Mouse (Mus musculus) common myeloid progenitor, adult 5-6 weeks (primary cell): ENCODE results near the gene Ispd. TPM values are rescaled to one million over a fixed set of nuclear protein-coding genes. Genes with fewer than 3 reads are reported as not detected.

Experiments
- ATAC-seq: replicated peaks from 2 replicates; pipeline ENCODE4 v1.8.0; 2016; ENCODE audit warnings: low read depth, mild to moderate bottlenecking, moderate TSS enrichment, inconsistent platforms; ENCODE audit not compliant: poor library complexity, severe bottlenecking
- total RNA-seq: library from RNA; stranded (forward); fragments of 200-1000, 187-1606 nt; gene quantifications from 2 replicates; pipeline ENCODE4 v1.2.3, GENCODE M21; 2017

The Ispd gene
- total RNA-seq, 1 experiment from 2014 or later, result 4.3 TPM

DNA sequence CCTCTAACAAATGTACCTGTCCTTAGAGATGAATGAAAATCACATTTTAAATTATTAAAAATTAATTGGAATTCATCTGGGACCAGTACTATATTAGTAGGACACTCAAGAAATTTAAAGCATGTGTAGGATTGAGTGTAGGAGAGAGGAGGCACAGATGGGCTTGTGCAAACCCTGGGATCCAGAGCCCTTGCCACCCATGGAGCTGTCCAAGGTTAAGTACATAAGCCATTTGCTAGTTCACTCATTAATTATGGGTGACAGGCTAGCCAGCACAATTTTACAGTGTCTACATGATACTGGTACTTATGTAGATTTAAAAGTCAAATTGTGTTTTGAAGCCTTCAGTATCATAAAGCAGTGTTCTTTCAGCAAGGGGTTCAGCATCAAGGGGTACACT lies 164.1 kb downstream of the Ispd start:
- no peak for ATAC-seq

- no peak for ATAC-seq
Observed at GRCm38 (mm10) chr12:36549474-36549873, 168.2 kb downstream of the Ispd start.

GRCm38 (mm10) chr12:36554697-36555096 lies 173.4 kb downstream of the Ispd start:
- no peak for ATAC-seq

DNA sequence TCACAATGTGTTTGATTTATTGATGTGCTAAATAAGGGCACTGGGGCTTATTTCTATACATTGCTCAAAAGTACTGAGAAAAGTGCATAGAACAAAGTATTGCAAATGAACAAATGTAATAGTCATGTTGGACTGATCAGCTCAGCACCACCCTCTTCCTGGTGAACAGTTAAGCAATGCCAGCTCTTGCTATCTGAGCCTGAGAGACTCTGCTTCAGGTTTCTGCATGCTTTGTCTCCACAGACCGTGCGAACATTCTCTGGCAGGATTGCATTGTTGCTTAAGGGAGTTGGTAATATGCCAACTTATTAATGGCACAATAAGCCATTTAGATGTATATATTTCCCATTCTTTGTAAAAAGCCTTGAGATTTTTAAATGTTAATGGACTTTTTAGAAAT lies 182.9 kb downstream of the Ispd start:
- ATAC-seq, result no peak

DNA sequence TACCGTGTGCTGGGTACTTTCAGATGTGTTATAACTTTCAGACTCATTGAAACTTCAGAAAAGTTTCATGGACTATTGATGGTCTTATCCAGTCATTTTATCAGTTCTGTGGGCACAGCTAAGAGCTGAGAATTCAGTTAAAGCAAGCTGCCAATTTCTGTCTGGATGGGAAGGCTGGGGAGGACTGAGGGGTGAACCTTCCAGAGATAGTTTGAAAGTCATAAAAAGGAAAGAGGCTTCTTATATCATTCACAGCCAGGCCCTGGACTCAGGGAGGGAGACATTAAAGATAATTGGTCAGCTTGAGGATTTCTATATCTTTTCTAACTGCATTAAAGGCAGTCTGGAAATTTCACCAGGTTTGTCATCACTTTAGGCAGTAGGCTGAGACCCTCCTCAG lies 185.7 kb downstream of the Ispd start:
- ATAC-seq, result no peak

DNA sequence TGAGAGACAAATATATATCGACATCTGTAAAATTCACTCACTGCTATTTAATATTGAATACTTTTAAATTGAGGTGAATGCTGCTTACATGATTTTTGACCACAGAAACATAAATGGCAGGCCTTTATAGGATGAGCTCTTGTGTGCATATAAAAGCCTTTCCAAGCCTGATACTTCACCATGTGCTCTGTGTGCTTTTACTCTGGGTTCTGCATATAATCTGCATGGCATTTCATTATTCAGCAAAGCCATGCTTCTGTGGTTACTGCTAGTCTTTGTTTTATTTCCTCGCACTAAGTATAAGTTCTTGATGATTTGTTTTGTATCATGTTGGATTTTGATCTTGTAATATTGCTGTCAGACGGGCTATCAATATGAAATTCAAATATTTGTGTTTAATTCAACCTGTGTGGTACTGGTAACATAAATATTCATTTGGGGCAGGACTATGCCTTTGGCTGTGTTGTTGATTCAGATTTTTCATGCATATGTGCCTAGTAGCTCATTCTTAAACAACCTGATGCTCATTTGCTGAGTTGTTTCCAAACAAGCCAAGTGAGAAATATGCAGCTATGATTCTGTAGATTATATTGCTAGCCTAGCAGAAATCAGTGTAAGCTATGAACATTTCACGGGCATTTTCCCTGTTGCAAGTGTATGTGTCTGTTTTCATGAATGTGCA lies 189.3 kb downstream of the Ispd start:
- no peak for ATAC-seq

DNA sequence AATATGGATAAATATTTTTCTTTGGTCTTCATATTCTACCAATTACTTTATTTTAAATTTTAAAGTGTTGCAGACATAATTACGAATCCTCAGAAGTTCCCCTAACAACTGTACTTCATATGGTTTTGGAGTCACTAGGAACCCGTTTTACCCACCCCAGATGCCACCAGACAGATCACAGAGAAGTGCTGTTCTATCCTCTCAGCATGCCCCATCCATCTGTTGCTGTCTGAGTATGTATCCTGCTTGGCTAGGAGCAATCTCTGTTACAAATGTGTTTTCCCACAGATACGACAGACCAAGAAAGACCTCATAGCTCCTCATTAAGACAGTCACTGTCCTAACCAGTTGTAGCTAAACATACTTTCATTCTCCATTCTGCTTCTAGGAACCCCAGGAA lies 203.6 kb downstream of the Ispd start:
- no peak for ATAC-seq

GRCm38 (mm10) chr12:36597539-36598250 lies 216.4 kb downstream of the Ispd start:
- ATAC-seq, result no peak

DNA sequence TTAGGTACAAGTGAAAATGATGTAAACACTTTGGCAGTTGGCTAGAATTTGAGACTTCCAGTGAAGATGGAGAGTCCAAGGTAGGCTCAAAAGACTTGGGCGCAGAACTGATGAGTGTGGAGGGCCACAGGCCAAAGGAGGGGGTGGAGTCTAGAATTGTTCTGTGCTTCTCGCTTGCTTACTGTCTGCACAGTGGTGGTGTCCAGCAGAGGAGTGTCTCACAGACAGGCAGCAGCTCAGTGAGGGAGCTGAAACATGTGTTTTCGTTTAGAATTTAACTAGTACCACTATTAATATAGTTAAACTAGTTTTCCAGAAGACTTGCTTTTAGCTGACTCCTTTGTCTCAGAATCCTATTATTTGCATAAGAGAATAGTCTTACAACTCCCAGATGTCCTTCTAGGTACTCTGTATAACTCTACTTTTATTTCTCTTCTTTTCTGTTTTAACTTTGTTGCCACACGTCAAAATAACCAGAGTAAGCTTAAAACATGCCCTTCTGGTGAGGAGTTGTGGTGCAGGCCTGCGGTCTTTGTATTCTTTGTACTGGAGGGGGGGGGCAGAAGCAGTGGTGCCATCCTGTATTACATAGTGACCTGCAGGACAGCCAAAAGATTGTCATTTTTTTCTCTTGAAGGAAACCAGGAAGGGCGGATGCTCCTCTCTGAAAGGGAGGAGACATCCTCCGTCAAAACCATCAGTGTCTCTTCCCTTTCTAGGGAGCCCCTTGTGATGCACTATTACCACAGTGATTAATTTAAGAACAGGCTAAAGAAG lies 240.9 kb downstream of the Ispd start:
- no peak for ATAC-seq

DNA sequence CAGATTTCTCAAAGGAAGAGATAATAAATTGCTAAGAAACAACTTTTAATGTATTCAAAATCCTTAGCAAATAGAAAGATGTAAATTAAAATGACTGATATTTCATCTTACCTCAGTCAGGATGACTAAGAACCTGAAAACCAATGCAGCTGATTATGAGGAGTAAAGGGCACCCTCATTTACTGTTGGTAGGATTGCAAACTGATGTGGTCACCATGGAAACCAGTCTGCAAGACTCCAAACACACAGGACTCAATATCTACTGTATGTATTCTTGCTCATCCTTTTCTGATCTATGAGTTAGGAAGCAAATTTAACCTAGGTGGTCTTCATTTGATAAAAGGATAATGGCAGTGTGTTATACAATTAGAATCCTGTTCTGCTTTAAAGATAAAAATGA lies 246.0 kb downstream of the Ispd start:
- ATAC-seq, result no peak

DNA sequence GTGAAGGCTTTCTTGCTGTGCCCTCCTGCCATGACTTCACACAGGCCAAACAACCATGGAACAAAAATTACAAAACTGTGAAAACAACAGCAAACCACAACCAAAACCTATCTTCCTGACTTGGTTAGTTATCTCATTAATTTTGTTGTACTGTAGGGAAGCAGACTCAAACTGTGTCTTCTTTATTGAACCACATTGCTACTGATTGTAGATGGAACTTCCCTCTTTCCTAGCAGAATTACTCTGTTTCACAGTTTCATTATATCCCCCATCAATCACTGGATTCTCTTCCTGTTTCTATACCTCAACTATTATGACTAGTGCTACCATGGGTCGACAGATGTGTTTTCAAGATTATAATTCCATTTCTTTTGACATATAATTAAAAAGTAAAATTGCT lies 251.2 kb downstream of the Ispd start:
- peak; percentile 99 for ATAC-seq

- no peak for ATAC-seq
Observed at GRCm38 (mm10) chr12:36647514-36647913, 266.3 kb downstream of the Ispd start.

- no peak for ATAC-seq
Observed at GRCm38 (mm10) chr12:36662496-36662895, 281.2 kb downstream of the Ispd start.

GRCm38 (mm10) chr12:36664783-36665182 lies 283.5 kb downstream of the Ispd start:
- no peak for ATAC-seq

DNA sequence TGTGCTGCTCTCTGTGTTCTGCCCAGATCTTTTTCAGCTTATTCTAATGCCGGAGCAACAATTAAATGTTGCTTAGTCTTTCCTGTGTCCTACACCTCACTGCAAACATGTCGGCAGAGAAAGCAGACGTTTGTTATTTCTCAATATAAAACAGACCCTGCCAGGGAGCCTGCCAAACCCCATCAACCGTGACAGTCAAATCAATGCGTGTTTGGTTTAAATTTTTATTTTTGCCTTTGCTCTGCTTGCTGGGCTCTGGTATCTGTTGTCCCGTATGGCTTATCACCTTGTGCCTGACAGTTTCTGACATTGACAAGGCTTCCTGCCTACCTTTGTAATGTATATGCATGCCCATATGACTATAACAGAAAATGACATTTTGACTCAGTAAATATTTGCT lies 285.5 kb downstream of the Ispd start:
- ATAC-seq, result no peak

- ATAC-seq, result no peak
Observed at GRCm38 (mm10) chr12:36670164-36670908, 289.1 kb downstream of the Ispd start.

DNA sequence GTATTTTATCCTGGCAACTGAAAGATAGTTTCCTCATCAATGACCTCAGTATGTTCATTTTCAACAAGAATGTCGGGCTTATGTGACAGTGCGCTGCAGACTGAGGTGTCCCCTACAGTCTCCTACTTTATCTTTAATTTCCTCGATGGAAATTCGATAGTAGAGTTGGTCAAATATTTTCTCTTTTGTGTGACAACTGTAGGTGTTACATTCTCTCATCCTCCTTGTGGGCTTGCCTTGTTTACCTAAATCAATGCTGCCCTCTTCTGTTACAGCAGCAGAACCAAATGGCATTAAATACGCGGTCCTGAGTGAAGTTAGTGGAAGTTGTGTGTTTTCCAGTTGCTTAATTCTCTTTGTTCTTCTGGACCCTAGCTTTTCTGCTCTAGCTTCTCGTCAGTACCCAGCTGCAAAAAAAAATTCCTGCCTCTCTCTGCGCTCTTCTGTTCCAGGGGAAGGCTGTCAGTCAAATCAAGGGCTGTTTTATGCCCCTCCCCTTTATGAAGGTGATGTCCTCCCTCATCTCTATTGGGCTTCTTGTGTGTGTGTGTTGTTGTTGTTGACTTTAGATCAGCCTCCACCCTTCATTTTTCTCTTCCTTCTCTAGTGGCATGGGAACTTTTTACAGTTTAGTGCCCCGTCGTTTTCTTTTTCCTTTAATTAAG lies 289.8 kb downstream of the Ispd start:
- ATAC-seq, result peak; percentile 85

GRCm38 (mm10) chr12:36674481-36674880 lies 293.2 kb downstream of the Ispd start:
- no peak for ATAC-seq

- no peak for ATAC-seq
Observed at GRCm38 (mm10) chr12:36678220-36678619, 297.0 kb downstream of the Ispd start.
